Mouse (Mus musculus): ENCODE measurements around the gene Enc1. TPM values are rescaled to one million over a fixed set of nuclear protein-coding genes. Genes with fewer than 3 reads are reported as not detected.

Gene Enc1
- polyA plus RNA-seq, 1 experiment from 2014 or later = 89.5 TPM

DNA sequence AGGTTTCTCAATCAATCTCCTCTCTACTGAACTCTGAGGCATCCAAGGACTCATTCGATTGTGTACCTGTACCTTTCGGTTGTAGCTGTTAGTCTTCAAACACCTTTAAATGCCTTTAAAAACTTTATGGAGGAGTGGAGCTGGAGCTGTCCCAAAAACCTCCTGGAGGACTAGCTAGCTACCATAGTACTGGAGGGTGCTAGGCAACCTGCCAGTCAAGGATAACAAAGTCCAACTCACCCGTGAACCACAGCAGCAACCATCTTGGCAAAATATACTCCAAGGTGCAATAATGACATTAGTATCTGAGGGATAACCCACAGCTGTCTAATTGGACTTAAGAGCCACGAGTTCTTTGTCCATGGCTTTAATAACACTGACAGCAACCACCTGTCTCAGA is 39.0 kb upstream of the Enc1 start:
- ATAC-seq (no peak), DNase-seq (ENCODE audit: low spot score) (no peak)
- peaks cover 8% of the 10 kb centered on the region for H3K4me1 ChIP-seq (ENCODE audit: control insufficient read depth, insufficient read depth, low read length)
- H3K36me3 ChIP-seq (ENCODE audit: control insufficient read depth, insufficient read depth, low read length) = no peaks in the 10 kb centered on the region
- H3K27ac ChIP-seq (ENCODE audit: low read depth, low read length) = no peak overlapping the region
- no peak overlapping the region for H3K4me3 ChIP-seq (ENCODE audit: low read depth, low read length)
- H3K9ac ChIP-seq (ENCODE audit: low read length) = no peak overlapping the region
- no peak overlapping the region for H3K4me2 ChIP-seq (ENCODE audit: low read length)
- 80% methylated on average over 4 of the region's 4 CpGs for WGBS
- H3K9me3 ChIP-seq (replicated peaks; ENCODE audit: control insufficient read depth, low read length) = no peaks in the 10 kb centered on the region
- no peaks in the 10 kb centered on the region for H3K27me3 ChIP-seq (replicated peaks; ENCODE audit: control insufficient read depth, insufficient read depth, low read length)

DNA sequence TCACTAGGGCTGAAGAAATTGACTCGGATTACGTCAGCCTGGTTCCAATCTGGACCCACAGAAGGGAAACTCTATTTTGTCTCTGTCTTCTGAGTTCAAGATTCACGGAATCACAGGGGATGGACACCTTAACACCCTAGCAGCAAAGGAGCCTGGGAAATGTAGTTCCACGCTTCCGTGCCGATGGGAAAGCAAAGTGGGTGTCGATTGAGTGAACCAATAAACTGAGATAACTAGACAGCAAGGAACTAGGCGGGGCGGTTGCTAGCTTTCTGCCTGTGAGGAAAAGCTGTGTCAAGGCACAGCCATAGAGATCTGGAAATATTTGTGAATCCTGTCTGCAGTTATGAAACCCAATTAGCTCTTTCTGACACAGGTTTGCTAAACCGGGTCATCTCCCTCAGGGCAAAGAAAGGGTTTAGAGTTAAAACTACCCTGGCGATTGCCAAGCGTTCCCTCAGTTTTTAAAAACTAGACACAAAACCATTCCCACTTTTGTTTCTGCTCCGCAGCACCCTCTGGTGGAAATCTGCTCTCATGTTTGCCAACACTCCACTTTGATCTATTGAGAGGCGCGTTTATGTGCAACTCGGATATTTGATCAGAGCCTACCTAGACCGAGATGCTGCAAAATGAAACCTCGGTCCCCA is 35.7 kb upstream of the Enc1 start:
- Histone ChIP-seq H3K27ac (ENCODE audit: low read depth, low read length) (no peak overlapping the region), H3K9ac (ENCODE audit: low read length) (peak overlapping the region; percentile 49)
- peak; percentile 86 for DNase-seq (ENCODE audit: low spot score)

DNA sequence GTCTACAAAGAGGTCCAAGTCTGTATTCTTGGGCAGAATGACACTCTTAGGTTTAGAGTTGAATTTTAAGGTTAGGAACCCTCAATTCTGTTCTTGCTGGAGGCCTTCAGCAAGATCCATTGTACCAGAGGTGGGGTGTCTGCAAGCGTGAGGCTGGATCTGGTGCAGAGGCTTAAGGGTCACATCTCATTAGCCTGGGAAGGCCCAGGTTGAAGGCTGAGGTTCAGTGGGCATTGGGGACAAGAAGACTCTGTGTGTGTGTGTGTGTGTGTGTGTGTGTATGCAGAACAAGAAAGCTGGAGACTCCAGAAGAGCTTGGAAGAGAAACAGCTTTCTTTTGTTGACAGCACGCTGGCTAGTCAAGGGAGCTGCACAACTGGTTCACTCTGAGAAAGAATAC is 34.9 kb upstream of the Enc1 start:
- peaks cover 5% of the 10 kb centered on the region for H3K4me1 ChIP-seq (ENCODE audit: control insufficient read depth, insufficient read depth, low read length)
- H3K27ac ChIP-seq (ENCODE audit: low read depth, low read length) = no peak overlapping the region
- no peak overlapping the region for H3K9ac ChIP-seq (ENCODE audit: low read length)
- H3K4me3 ChIP-seq (ENCODE audit: low read depth, low read length) = no peak overlapping the region
- DNase-seq (ENCODE audit: low spot score) (no peak), ATAC-seq (no peak)
- H3K4me2 ChIP-seq (ENCODE audit: low read length) = no peak overlapping the region
- H3K36me3 ChIP-seq (ENCODE audit: control insufficient read depth, insufficient read depth, low read length) = no peaks in the 10 kb centered on the region
- no peaks in the 10 kb centered on the region for H3K9me3 ChIP-seq (replicated peaks; ENCODE audit: control insufficient read depth, low read length)
- WGBS = 93% methylated on average over 2 of the region's 2 CpGs
- H3K27me3 ChIP-seq (replicated peaks; ENCODE audit: control insufficient read depth, insufficient read depth, low read length) = no peaks in the 10 kb centered on the region

More for the DNA sequence above, 35.7 kb upstream of the Enc1 start:
- 11% methylated on average over 18 of the region's 18 CpGs for WGBS
- peak; percentile 87 for ATAC-seq
- no peaks in the 10 kb centered on the region for H3K27me3 ChIP-seq (replicated peaks; ENCODE audit: control insufficient read depth, insufficient read depth, low read length)
- H3K36me3 ChIP-seq (ENCODE audit: control insufficient read depth, insufficient read depth, low read length) = no peaks in the 10 kb centered on the region
- peak overlapping the region; percentile 21 for H3K4me3 ChIP-seq (ENCODE audit: low read depth, low read length)
- H3K9me3 ChIP-seq (replicated peaks; ENCODE audit: control insufficient read depth, low read length) = no peaks in the 10 kb centered on the region
- H3K4me2 ChIP-seq (ENCODE audit: low read length) = peak overlapping the region; percentile 53
- H3K4me1 ChIP-seq (ENCODE audit: control insufficient read depth, insufficient read depth, low read length) = peaks cover 5% of the 10 kb centered on the region

DNA sequence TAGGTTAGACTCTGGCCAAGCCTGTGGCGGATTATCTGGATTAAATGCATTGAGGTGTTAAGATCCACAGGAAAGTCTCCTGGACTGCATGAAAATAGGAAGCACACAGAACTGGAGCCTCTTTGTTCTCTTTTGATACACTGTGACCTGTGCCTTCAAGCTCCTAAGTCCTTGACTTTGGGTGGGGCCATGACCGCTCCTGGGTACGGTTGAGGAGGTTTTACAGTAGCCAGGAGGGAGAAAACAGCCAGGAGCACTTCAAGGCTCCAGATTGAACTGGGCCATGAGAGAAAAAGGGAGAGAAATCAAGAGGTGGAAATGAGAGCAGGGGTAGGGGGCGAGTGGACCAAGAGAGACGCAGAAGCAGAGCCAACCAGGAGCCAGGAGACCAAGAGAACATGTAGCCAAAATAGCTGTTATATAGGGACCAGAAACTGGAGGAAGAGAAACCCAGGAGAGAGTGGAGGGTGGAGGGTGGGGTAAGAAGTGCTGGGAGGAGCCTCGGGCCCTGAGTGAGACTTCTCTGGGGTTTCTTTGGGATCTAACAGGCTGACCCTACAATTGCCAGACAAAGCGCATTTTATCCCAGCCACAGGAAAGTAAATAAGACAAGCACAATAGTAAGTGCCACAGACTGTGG is 33.3 kb upstream of the Enc1 start:
- no peaks in the 10 kb centered on the region for H3K27me3 ChIP-seq (replicated peaks; ENCODE audit: control insufficient read depth, insufficient read depth, low read length)
- peaks cover 5% of the 10 kb centered on the region for H3K4me1 ChIP-seq (ENCODE audit: control insufficient read depth, insufficient read depth, low read length)
- no peak overlapping the region for H3K27ac ChIP-seq (ENCODE audit: low read depth, low read length)
- no peaks in the 10 kb centered on the region for H3K9me3 ChIP-seq (replicated peaks; ENCODE audit: control insufficient read depth, low read length)
- no peak overlapping the region for H3K4me2 ChIP-seq (ENCODE audit: low read length)
- 85% methylated on average over 7 of the region's 7 CpGs for WGBS
- DNase-seq (ENCODE audit: low spot score) (no peak), ATAC-seq (no peak)
- no peak overlapping the region for H3K4me3 ChIP-seq (ENCODE audit: low read depth, low read length)
- no peaks in the 10 kb centered on the region for H3K36me3 ChIP-seq (ENCODE audit: control insufficient read depth, insufficient read depth, low read length)
- no peak overlapping the region for H3K9ac ChIP-seq (ENCODE audit: low read length)

DNA sequence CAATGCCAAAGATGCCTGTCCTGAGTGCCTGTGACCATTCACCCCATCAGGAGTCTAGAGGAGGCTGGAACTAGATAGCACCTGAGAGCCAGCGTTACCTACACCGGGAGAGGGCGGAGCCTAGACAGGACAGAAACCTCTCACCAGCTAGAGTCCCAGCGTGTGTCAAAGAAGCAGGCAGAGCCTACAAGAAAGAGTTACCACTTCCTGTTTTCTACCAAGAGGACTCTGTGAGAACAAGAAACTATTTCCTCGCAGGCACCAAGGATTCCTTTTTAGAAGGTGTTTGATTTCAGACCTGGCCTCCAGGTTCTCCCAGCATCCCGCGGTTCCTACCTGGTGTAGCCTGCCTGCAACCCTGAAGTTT is 32.8 kb upstream of the Enc1 start:
- Histone ChIP-seq H3K4me2 (ENCODE audit: low read length) (no peak overlapping the region), H3K4me1 (ENCODE audit: control insufficient read depth, insufficient read depth, low read length) (peaks cover 5% of the 10 kb centered on the region), H3K27ac (ENCODE audit: low read depth, low read length) (no peak overlapping the region), H3K36me3 (ENCODE audit: control insufficient read depth, insufficient read depth, low read length) (no peaks in the 10 kb centered on the region), H3K27me3 (replicated peaks; ENCODE audit: control insufficient read depth, insufficient read depth, low read length) (no peaks in the 10 kb centered on the region), H3K9ac (ENCODE audit: low read length) (no peak overlapping the region), H3K9me3 (replicated peaks; ENCODE audit: control insufficient read depth, low read length) (no peaks in the 10 kb centered on the region), H3K4me3 (ENCODE audit: low read depth, low read length) (no peak overlapping the region)
- no peak for ATAC-seq
- DNase-seq (ENCODE audit: low spot score) = no peak
- 57% methylated on average over 7 of the region's 7 CpGs for WGBS

DNA sequence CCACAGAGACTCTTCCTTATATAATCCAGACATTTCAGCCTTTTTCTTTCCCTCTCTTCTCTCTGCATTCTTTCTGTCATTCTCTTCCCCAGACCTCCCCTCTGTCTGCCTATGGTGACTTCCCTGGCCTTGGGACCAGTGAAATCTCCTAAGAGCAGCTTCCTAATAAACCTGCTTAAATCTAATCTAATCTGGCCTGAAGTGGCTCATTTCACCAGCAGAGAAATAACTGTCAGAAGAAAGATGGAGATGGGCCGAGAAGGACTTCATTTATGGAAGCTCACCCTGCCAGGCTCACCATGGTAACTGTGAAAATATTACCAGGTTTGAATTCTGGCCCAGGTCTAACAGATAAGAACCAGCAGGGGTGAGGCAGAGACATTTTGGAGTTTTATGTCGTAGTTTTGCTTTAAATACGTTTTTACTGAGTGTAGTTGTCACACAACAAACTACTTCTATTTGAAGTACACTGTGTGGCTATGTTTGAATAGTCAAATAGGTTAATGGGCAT is 32.4 kb upstream of the Enc1 start:
- DNase-seq (ENCODE audit: low spot score) (no peak), ATAC-seq (no peak)
- H3K36me3 ChIP-seq (ENCODE audit: control insufficient read depth, insufficient read depth, low read length) = no peaks in the 10 kb centered on the region
- H3K4me1 ChIP-seq (ENCODE audit: control insufficient read depth, insufficient read depth, low read length) = peaks cover 5% of the 10 kb centered on the region
- H3K4me2 ChIP-seq (ENCODE audit: low read length) = no peak overlapping the region
- H3K27me3 ChIP-seq (replicated peaks; ENCODE audit: control insufficient read depth, insufficient read depth, low read length) = no peaks in the 10 kb centered on the region
- no peak overlapping the region for H3K9ac ChIP-seq (ENCODE audit: low read length)
- 66% methylated on average over 3 of the region's 3 CpGs for WGBS
- no peak overlapping the region for H3K27ac ChIP-seq (ENCODE audit: low read depth, low read length)
- no peaks in the 10 kb centered on the region for H3K9me3 ChIP-seq (replicated peaks; ENCODE audit: control insufficient read depth, low read length)
- no peak overlapping the region for H3K4me3 ChIP-seq (ENCODE audit: low read depth, low read length)

DNA sequence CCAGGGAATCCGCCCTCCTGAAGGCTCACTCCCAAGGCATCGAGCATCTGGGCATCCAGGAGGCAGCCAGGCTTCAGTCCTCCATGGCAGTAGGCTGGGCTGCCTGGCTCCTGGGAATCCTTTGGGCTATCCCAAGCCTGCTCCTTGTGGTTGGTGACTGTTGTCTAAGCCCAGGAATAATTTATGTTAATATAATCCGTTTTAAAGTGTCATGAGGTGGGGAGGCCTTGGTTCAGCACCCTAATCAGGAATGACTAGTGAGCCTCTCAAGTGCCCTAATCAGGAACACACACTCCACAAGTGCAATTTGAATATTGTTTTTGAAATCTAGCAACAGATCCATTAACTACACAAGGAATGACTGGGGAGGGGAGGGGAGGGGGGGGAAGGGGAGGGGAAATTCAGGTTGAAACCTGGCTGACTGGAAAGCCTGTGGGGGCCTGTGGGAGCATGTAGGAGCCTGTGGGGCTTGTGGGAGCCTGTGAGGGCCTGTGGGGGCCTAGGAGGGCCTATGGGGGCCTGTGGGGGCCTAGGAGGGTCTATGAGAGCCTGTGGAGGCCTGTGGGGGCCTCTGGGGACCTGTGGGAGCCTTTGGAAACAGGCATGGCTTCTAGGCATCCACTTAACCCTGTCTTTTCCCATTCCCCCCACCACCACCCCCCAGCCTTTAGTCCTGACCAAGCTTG is 26.2 kb upstream of the Enc1 start:
- ATAC-seq (peak; percentile 81), DNase-seq (ENCODE audit: low spot score) (no peak)
- peaks cover 6% of the 10 kb centered on the region; the same call in 1 of the 2 replicates for H3K4me1 ChIP-seq (ENCODE audit: control insufficient read depth, insufficient read depth, low read length)
- no peak overlapping the region for H3K27ac ChIP-seq (ENCODE audit: low read depth, low read length)
- H3K27me3 ChIP-seq (replicated peaks; ENCODE audit: control insufficient read depth, insufficient read depth, low read length) = no peaks in the 10 kb centered on the region
- H3K36me3 ChIP-seq (ENCODE audit: control insufficient read depth, insufficient read depth, low read length) = no peaks in the 10 kb centered on the region
- H3K9ac ChIP-seq (ENCODE audit: low read length) = no peak overlapping the region
- no peak overlapping the region for H3K4me2 ChIP-seq (ENCODE audit: low read length)
- no peak overlapping the region for H3K4me3 ChIP-seq (ENCODE audit: low read depth, low read length)
- 61% methylated on average over 3 of the region's 3 CpGs for WGBS
- H3K9me3 ChIP-seq (replicated peaks; ENCODE audit: control insufficient read depth, low read length) = no peaks in the 10 kb centered on the region

DNA sequence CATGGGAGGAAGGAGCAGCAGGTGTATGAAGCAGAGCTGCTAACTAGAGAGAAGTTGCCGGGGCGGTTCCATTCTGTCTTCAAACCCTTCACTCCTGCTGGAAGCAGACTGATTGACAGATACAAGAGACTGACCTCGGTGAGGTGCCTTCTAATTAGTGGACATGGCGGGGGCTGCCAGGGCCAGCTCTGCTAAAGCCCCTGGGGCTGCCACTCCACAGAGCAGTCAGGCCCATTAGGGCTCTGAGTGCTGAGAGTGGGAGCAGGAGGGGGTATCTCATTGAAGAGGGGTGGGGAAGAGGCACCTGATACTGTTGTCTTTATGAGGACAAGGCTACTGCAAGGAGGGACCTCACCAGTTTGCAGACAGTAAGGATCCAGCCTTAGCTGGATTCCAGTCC is 25.3 kb upstream of the Enc1 start:
- WGBS = 14% methylated on average over 4 of the region's 4 CpGs
- H3K4me1 ChIP-seq (ENCODE audit: control insufficient read depth, insufficient read depth, low read length) = peaks cover 6% of the 10 kb centered on the region; the same call in 1 of the 2 replicates
- no peak overlapping the region for H3K4me3 ChIP-seq (ENCODE audit: low read depth, low read length)
- H3K36me3 ChIP-seq (ENCODE audit: control insufficient read depth, insufficient read depth, low read length) = no peaks in the 10 kb centered on the region
- no peaks in the 10 kb centered on the region for H3K27me3 ChIP-seq (replicated peaks; ENCODE audit: control insufficient read depth, insufficient read depth, low read length)
- ATAC-seq (peak; percentile 38; the same call in 1 of the 2 replicates), DNase-seq (ENCODE audit: low spot score) (no peak)
- H3K9me3 ChIP-seq (replicated peaks; ENCODE audit: control insufficient read depth, low read length) = no peaks in the 10 kb centered on the region
- H3K27ac ChIP-seq (ENCODE audit: low read depth, low read length) = no peak overlapping the region
- no peak overlapping the region for H3K4me2 ChIP-seq (ENCODE audit: low read length)
- H3K9ac ChIP-seq (ENCODE audit: low read length) = no peak overlapping the region

DNA sequence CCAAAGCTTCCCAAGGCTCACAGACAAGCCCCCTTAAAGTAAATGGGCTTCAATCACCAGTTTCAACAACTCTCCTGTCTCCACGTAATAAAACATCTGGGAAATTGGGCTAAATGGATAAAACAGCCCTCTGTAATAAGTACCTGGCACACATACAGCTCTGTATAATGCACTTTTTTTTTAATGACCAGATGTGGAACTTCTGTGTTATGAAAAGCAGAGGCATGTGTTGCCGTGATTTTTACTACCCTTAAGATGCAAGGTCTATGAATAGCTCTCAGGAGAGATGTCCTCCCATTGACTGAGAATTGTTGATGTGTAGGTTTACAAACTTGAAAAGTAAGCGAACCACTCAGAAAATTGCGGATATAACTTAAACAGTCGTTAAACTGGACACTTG is 24.7 kb upstream of the Enc1 start:
- 82% methylated on average over 5 of the region's 5 CpGs for WGBS
- H3K27ac ChIP-seq (ENCODE audit: low read depth, low read length) = no peak overlapping the region

More for the DNA sequence above, 24.7 kb upstream of the Enc1 start:
- Histone ChIP-seq H3K4me1 (ENCODE audit: control insufficient read depth, insufficient read depth, low read length) (peaks cover 6% of the 10 kb centered on the region; the same call in 1 of the 2 replicates), H3K4me2 (ENCODE audit: low read length) (no peak overlapping the region), H3K9ac (ENCODE audit: low read length) (no peak overlapping the region), H3K9me3 (replicated peaks; ENCODE audit: control insufficient read depth, low read length) (no peaks in the 10 kb centered on the region), H3K36me3 (ENCODE audit: control insufficient read depth, insufficient read depth, low read length) (no peaks in the 10 kb centered on the region), H3K4me3 (ENCODE audit: low read depth, low read length) (no peak overlapping the region), H3K27me3 (replicated peaks; ENCODE audit: control insufficient read depth, insufficient read depth, low read length) (no peaks in the 10 kb centered on the region)
- ATAC-seq (no peak), DNase-seq (ENCODE audit: low spot score) (no peak)
